Mouse (Mus musculus) heart, adult 2 months (tissue): ENCODE measurements around the gene Stat5b. TPM values are rescaled to one million over a fixed set of nuclear protein-coding genes. Genes with fewer than 3 reads are reported as not detected.
A peak's percentile ranks its signal among the peaks of the same experiment; 100 is the strongest.

ENCODE experiments used
- DNase-seq, 2 experiments: peaks; one replicate each; pipeline ENCODE4 v3.0.0; 2021
- H3K27ac ChIP-seq: fragments of 200-600 bp; 2 replicates; pipeline ENCODE4 v1.8.1; 2022
- H3K27me3 ChIP-seq: fragments of 200-500 bp; 2 replicates; pipeline ENCODE4 v1.6.1; 2012; ENCODE audit warnings: mild to moderate bottlenecking, low read length, inconsistent platforms, mixed read lengths; ENCODE audit not compliant: control insufficient read depth, insufficient read depth
- H3K36me3 ChIP-seq: fragments of 200-500 bp; 2 replicates; pipeline ENCODE4 v1.6.1; 2012; ENCODE audit warnings: low read length, inconsistent platforms; ENCODE audit not compliant: control insufficient read depth, insufficient read depth
- H3K4me1 ChIP-seq: fragments of 200-500 bp; 2 replicates; pipeline ENCODE4 v1.6.1; 2011; ENCODE audit warnings: low read length; ENCODE audit not compliant: control insufficient read depth, insufficient read depth
- H3K4me3 ChIP-seq: fragments of 200-600 bp; 2 replicates; pipeline ENCODE4 v1.8.1; 2022
- H3K79me2 ChIP-seq: fragments of 200-500 bp; replicated peaks from 2 replicates; pipeline ENCODE4 v1.6.1; 2012; ENCODE audit warnings: mild to moderate bottlenecking, inconsistent platforms, low read length, moderate library complexity, mixed read lengths; ENCODE audit not compliant: control insufficient read depth, insufficient read depth
- H3K9ac ChIP-seq: fragments of 200-500 bp; 2 replicates; pipeline ENCODE4 v1.6.1; 2012; ENCODE audit warnings: low read depth, mild to moderate bottlenecking, control low read depth, inconsistent platforms, low read length, mixed read lengths
- CTCF ChIP-seq: fragments of 200-600 bp; IDR thresholded peaks from 2 replicates; pipeline ENCODE4 v1.8.1; 2022; ENCODE audit warnings: antibody characterized with exemption, mild to moderate bottlenecking, moderate library complexity
- EP300 ChIP-seq: fragments of 200-500 bp; IDR thresholded peaks from 2 replicates; pipeline ENCODE4 v1.6.1; 2011; ENCODE audit warnings: low read depth, low read length, control low read depth; ENCODE audit not compliant: insufficient read depth
- POLR2A ChIP-seq: fragments of 200-500 bp; IDR thresholded peaks from 2 replicates; pipeline ENCODE4 v1.6.1; 2011; ENCODE audit warnings: mild to moderate bottlenecking, low read depth, low read length, control low read depth; ENCODE audit not compliant: insufficient read depth
- WGBS: fragments of 180-500 bp; shearing (Covaris S2); methylation state at CpG from one replicate; pipeline ENCODE4 v1.1.7; 2018; 5-methylcytosine and 5-hydroxymethylcytosine counted together
- intact Hi-C: fragments of 180-260 bp; cut with DNase I; formaldehyde crosslinking; loops from one replicate; pipeline ENCODE4 v1.15.1; 2025
- polyA plus RNA-seq: library from polyadenylated mRNA; depleted of rRNA; stranded (reverse); fragments of >200 nt; gene quantifications from 2 replicates; pipeline ENCODE4 v1.2.3, GENCODE M21; 2012
- total RNA-seq, 2 experiments: library from RNA; stranded (reverse); gene quantifications; 2 replicates each; pipeline ENCODE4 v1.2.3; 2021

Stat5b gene
- total and polyA plus RNA-seq, 3 experiments = 35.4 to 65.2 (median 58.6) TPM

- no peaks in the 10 kb centered on the region for H3K27me3 ChIP-seq
- H3K79me2 ChIP-seq = no peaks in the 10 kb centered on the region
- no peaks in the 10 kb centered on the region for H3K36me3 ChIP-seq
- no peak overlapping the region for H3K9ac ChIP-seq
- peaks cover 2% of the 10 kb centered on the region for H3K4me1 ChIP-seq
- DNase-seq = no peak
- intact Hi-C loops = no loop called here
- TF ChIP-seq CTCF (no peak), EP300 (no peak), POLR2A (no peak)
- H3K4me3 ChIP-seq = no peak overlapping the region
- 67% methylated on average over 3 of the region's 3 CpGs for WGBS
- no peak overlapping the region for H3K27ac ChIP-seq
These were observed 72.5 kb downstream of the Stat5b start for GRCm38 (mm10) chr11:100778069-100778468.

- Histone ChIP-seq H3K27me3 (no peaks in the 10 kb centered on the region), H3K4me1 (peaks cover 1% of the 10 kb centered on the region; the same call in 1 of the 2 replicates), H3K79me2 (no peaks in the 10 kb centered on the region), H3K4me3 (no peak overlapping the region), H3K36me3 (no peaks in the 10 kb centered on the region), H3K9ac (no peak overlapping the region), H3K27ac (no peak overlapping the region)
- intact Hi-C loops = no loop called here
- 71% methylated on average over 10 of the region's 10 CpGs for WGBS
- DNase-seq = no peak
- TF ChIP-seq EP300 (no peak), CTCF (no peak), POLR2A (no peak)
These were observed 74.6 kb downstream of the Stat5b start for GRCm38 (mm10) chr11:100775921-100776320.

- H3K9ac ChIP-seq = no peak overlapping the region
- TF ChIP-seq EP300 = no peak
- no peak for TF ChIP-seq POLR2A
- no peak for TF ChIP-seq CTCF
- no peak for DNase-seq
- intact Hi-C loops = no loop called here
- peaks cover 3% of the 10 kb centered on the region for H3K4me1 ChIP-seq
- H3K4me3 ChIP-seq = no peak overlapping the region
- no peaks in the 10 kb centered on the region for H3K36me3 ChIP-seq
- H3K27ac ChIP-seq = no peak overlapping the region
- H3K79me2 ChIP-seq = no peaks in the 10 kb centered on the region
- 82% methylated on average over 4 of the region's 4 CpGs for WGBS
- H3K27me3 ChIP-seq = no peaks in the 10 kb centered on the region
These were observed 76.3 kb downstream of the Stat5b start for GRCm38 (mm10) chr11:100774261-100774660.

GRCm38 (mm10) chr11:100770646-100771408, 79.7 kb downstream of the Stat5b start, which contains the start of gene Ghdc:
Ghdc (minus strand) TSS chr11:100770957.
- H3K9ac ChIP-seq = peak within 1 kb of the TSS; percentile 71

GRCm38 (mm10) chr11:100769980-100770379, 80.5 kb downstream of the Stat5b start:
- Histone ChIP-seq H3K27ac (peak overlapping the region; percentile 94; the same call in 1 of the 2 replicates), H3K36me3 (no peaks in the 10 kb centered on the region), H3K9ac (peak overlapping the region; percentile 66), H3K27me3 (no peaks in the 10 kb centered on the region), H3K79me2 (no peaks in the 10 kb centered on the region), H3K4me3 (peak overlapping the region; percentile 85), H3K4me1 (peaks cover 3% of the 10 kb centered on the region)
- 42% methylated on average over 6 of the region's 6 CpGs for WGBS
- TF ChIP-seq EP300 (no peak), CTCF (0 out of 2 replicates have a peak, but pooled peaks have one; percentile 1)
- DNase-seq = no peak
- intact Hi-C loops = no loop called here

More at GRCm38 (mm10) chr11:100770646-100771408, 79.7 kb downstream of the Stat5b start, which contains the start of gene Ghdc:
- DNase-seq = peak; percentile 89 to 90
- TF ChIP-seq EP300 = peak; percentile 56; the same call in 1 of the 2 replicates
- peak; percentile 67 for TF ChIP-seq POLR2A
- TF ChIP-seq CTCF = no peak
- 9% methylated on average over 17 of the region's 17 CpGs for WGBS
- H3K79me2 ChIP-seq = no peaks in the 10 kb centered on the region
- H3K27ac ChIP-seq = peak within 1 kb of the TSS; percentile 94
- H3K36me3 ChIP-seq = no peaks in the 10 kb centered on the region
- peak within 1 kb of the TSS; percentile 85 for H3K4me3 ChIP-seq
- intact Hi-C loops = no loop called here
- peaks cover 3% of the 10 kb centered on the region for H3K4me1 ChIP-seq
- no peaks in the 10 kb centered on the region for H3K27me3 ChIP-seq

- 89% methylated on average over 5 of the region's 5 CpGs for WGBS
- no peak for TF ChIP-seq POLR2A
- no peak for TF ChIP-seq EP300
- no peak for TF ChIP-seq CTCF
- Histone ChIP-seq H3K79me2 (no peaks in the 10 kb centered on the region), H3K36me3 (no peaks in the 10 kb centered on the region), H3K4me3 (no peak overlapping the region), H3K27me3 (no peaks in the 10 kb centered on the region), H3K9ac (no peak overlapping the region), H3K4me1 (peaks cover 3% of the 10 kb centered on the region), H3K27ac (no peak overlapping the region)
- intact Hi-C loops = no loop called here
- no peak for DNase-seq
These were observed 82.7 kb downstream of the Stat5b start for GRCm38 (mm10) chr11:100767871-100768270.
